Mouse (Mus musculus) heart, postnatal 0 days (tissue): ENCODE measurements around the gene Rnf157. TPM values are rescaled to one million over a fixed set of nuclear protein-coding genes. Genes with fewer than 3 reads are reported as not detected.

Experiments used
- ATAC-seq: fragments of 200-750 bp; cut with Nextera tagmentation; 2 replicates; pipeline ENCODE4 v1.8.0; 2017; ENCODE audit warnings: low read depth, moderate number of reproducible peaks, moderate library complexity; ENCODE audit not compliant: insufficient read depth
- DNase-seq: peaks from one replicate; pipeline ENCODE4 v3.0.0-alpha.2; 2016; ENCODE audit warnings: low spot score
- H3K27ac ChIP-seq: fragments of 300-500 bp; sonication (generic); 2 replicates; pipeline ENCODE4 v1.5.1; 2014; ENCODE audit warnings: low read depth, mild to moderate bottlenecking
- H3K27me3 ChIP-seq: fragments of 300-500 bp; sonication (generic); 2 replicates; pipeline ENCODE4 v1.6.1; 2014; ENCODE audit warnings: low read length, mixed read lengths; ENCODE audit not compliant: control insufficient read depth, insufficient read depth
- H3K36me3 ChIP-seq: fragments of 300-500 bp; sonication (generic); replicated peaks from 2 replicates; pipeline ENCODE4 v1.6.1; 2014; ENCODE audit warnings: low read length, mixed read lengths; ENCODE audit not compliant: control insufficient read depth, insufficient read depth
- H3K4me1 ChIP-seq: fragments of 300-500 bp; sonication (generic); 2 replicates; pipeline ENCODE4 v1.6.1; 2014; ENCODE audit warnings: antibody characterized with exemption; ENCODE audit not compliant: control insufficient read depth, insufficient read depth
- H3K4me2 ChIP-seq: fragments of 300-500 bp; sonication (generic); 2 replicates; pipeline ENCODE4 v1.6.1; 2014; ENCODE audit warnings: low read depth, mild to moderate bottlenecking, low read length, moderate library complexity
- H3K4me3 ChIP-seq: fragments of 300-500 bp; sonication (generic); 2 replicates; pipeline ENCODE4 v1.5.1; 2014; ENCODE audit warnings: low read depth, low read length
- H3K9ac ChIP-seq: fragments of 300-500 bp; sonication (generic); replicated peaks from 2 replicates; pipeline ENCODE4 v1.6.1; 2014; ENCODE audit warnings: low read depth, low read length, mixed read lengths
- H3K9me3 ChIP-seq: fragments of 300-500 bp; sonication (generic); replicated peaks from 2 replicates; pipeline ENCODE4 v1.6.1; 2016; ENCODE audit warnings: low read length; ENCODE audit not compliant: control insufficient read depth
- CTCF ChIP-seq: IDR thresholded peaks from 2 replicates; pipeline ENCODE4 v1.5.1; 2016; ENCODE audit warnings: antibody characterized with exemption, control low read depth, low read depth
- EP300 ChIP-seq: IDR thresholded peaks from 2 replicates; pipeline ENCODE4 v1.6.1; 2016; ENCODE audit warnings: antibody characterized with exemption, low read depth
- WGBS: fragments of 180-500 bp; shearing (Covaris S2); extraction: QIAGEN DNeasy Blood & Tissue Kit; methylation state at CpG from one replicate; pipeline ENCODE4 v1.1.7; 2014; 5-methylcytosine and 5-hydroxymethylcytosine counted together
- polyA plus RNA-seq: library from polyadenylated mRNA; unstranded; fragments of >200 nt; fragmentation: Nextera tagmentation; extraction: Ambion mirVana; gene quantifications from 2 replicates; pipeline ENCODE4 v1.2.1, GENCODE M21; 2015
- total RNA-seq: library from RNA; depleted of rRNA; stranded (reverse); fragments of >200 nt; gene quantifications from 2 replicates; pipeline ENCODE4 v1.2.3, GENCODE M21; 2014; ENCODE audit warnings: low replicate concordance

Gene Rnf157
- total and polyA plus RNA-seq, 2 experiments from 2014 or later = 3.5 to 10.8 TPM

GRCm38 (mm10) chr11:116423214-116423613 lies 10.4 kb upstream of the Rnf157 start:
- Histone ChIP-seq H3K27me3 (no peaks in the 10 kb centered on the region), H3K4me3 (no peak overlapping the region), H3K4me2 (no peak overlapping the region), H3K36me3 (no peaks in the 10 kb centered on the region), H3K9me3 (no peaks in the 10 kb centered on the region), H3K9ac (no peak overlapping the region), H3K27ac (no peak overlapping the region), H3K4me1 (no peaks in the 10 kb centered on the region)
- ATAC-seq = no peak
- no peak for TF ChIP-seq CTCF
- TF ChIP-seq EP300 = no peak
- DNase-seq = no peak
- WGBS = 78% methylated on average over 6 of the region's 6 CpGs

DNA sequence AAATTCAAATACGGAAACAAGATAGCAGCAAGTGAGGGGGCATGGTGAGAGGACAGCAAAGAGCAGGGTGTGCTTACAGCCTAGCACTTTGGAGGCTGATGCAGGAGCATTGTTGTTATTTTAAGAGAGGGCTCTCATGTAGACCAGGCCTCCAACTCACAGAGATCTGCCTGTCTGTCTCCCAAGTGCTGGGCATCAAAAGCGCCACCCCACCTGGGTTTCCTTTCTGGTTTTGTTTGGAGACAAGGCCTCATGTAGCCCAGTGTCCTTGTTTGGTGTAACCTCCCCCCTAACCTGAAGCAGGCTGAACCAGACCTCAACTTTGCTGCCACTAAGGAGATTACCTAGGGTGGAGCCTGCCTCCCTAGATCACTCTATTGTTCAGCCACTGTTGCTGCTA lies 9.7 kb upstream of the Rnf157 start:
- DNase-seq (no peak), ATAC-seq (no peak)
- Histone ChIP-seq H3K4me1 (no peaks in the 10 kb centered on the region), H3K4me3 (no peak overlapping the region), H3K9me3 (no peaks in the 10 kb centered on the region), H3K27me3 (no peaks in the 10 kb centered on the region), H3K4me2 (no peak overlapping the region), H3K27ac (no peak overlapping the region), H3K36me3 (no peaks in the 10 kb centered on the region), H3K9ac (no peak overlapping the region)
- TF ChIP-seq EP300 (no peak), CTCF (no peak)
- 75% methylated on average over 2 of the region's 2 CpGs for WGBS

GRCm38 (mm10) chr11:116421102-116421501 lies 8.3 kb upstream of the Rnf157 start:
- no peak for TF ChIP-seq CTCF
- no peak for TF ChIP-seq EP300
- no peaks in the 10 kb centered on the region for H3K9me3 ChIP-seq
- no peaks in the 10 kb centered on the region for H3K4me1 ChIP-seq
- no peak overlapping the region for H3K27ac ChIP-seq
- DNase-seq (no peak), ATAC-seq (no peak)
- no peak overlapping the region for H3K9ac ChIP-seq
- H3K4me3 ChIP-seq = no peak overlapping the region
- no peaks in the 10 kb centered on the region for H3K27me3 ChIP-seq
- no peaks in the 10 kb centered on the region for H3K36me3 ChIP-seq
- 64% methylated on average over 6 of the region's 6 CpGs for WGBS
- H3K4me2 ChIP-seq = no peak overlapping the region

- WGBS = 73% methylated on average over 6 of the region's 6 CpGs
- no peaks in the 10 kb centered on the region for H3K36me3 ChIP-seq
- H3K9me3 ChIP-seq = no peaks in the 10 kb centered on the region
- DNase-seq (no peak), ATAC-seq (no peak)
- no peak overlapping the region for H3K4me3 ChIP-seq
- H3K27ac ChIP-seq = no peak overlapping the region
- H3K4me2 ChIP-seq = no peak overlapping the region
- TF ChIP-seq EP300 (no peak), CTCF (no peak)
- H3K27me3 ChIP-seq = no peaks in the 10 kb centered on the region
- H3K4me1 ChIP-seq = no peaks in the 10 kb centered on the region
- no peak overlapping the region for H3K9ac ChIP-seq
Observed at GRCm38 (mm10) chr11:116418841-116419462, 6.1 kb upstream of the Rnf157 start.

- DNase-seq = no peak
- 8% methylated on average over 2 of the region's 2 CpGs for WGBS
- no peak for ATAC-seq
Observed at GRCm38 (mm10) chr11:116418194-116418840, 5.5 kb upstream of the Rnf157 start.

GRCm38 (mm10) chr11:116417054-116417453 lies 4.2 kb upstream of the Rnf157 start:
- H3K9me3 ChIP-seq = no peaks in the 10 kb centered on the region
- no peak for ATAC-seq
- H3K27ac ChIP-seq = no peak overlapping the region
- no peaks in the 10 kb centered on the region for H3K36me3 ChIP-seq
- H3K4me1 ChIP-seq = peaks cover 7% of the 10 kb centered on the region; the same call in 1 of the 2 replicates
- TF ChIP-seq CTCF (no peak), EP300 (no peak)
- DNase-seq = no peak
- no peak overlapping the region for H3K4me3 ChIP-seq
- 86% methylated on average over 5 of the region's 5 CpGs for WGBS
- H3K27me3 ChIP-seq = no peaks in the 10 kb centered on the region
- no peak overlapping the region for H3K4me2 ChIP-seq
- H3K9ac ChIP-seq = no peak overlapping the region

More at GRCm38 (mm10) chr11:116418194-116418840, 5.5 kb upstream of the Rnf157 start:
- Histone ChIP-seq H3K36me3 (no peaks in the 10 kb centered on the region), H3K27ac (no peak overlapping the region), H3K4me3 (no peak overlapping the region), H3K9me3 (no peaks in the 10 kb centered on the region), H3K4me1 (peaks cover 1% of the 10 kb centered on the region; the same call in 1 of the 2 replicates), H3K4me2 (no peak overlapping the region), H3K27me3 (no peaks in the 10 kb centered on the region), H3K9ac (no peak overlapping the region)
- no peak for TF ChIP-seq CTCF
- no peak for TF ChIP-seq EP300
